Mouse (Mus musculus): Measurements from ENCODE around the gene Ppp1r12b. TPM values are rescaled to one million over a fixed set of nuclear protein-coding genes. Genes with fewer than 3 reads are reported as not detected.

The Ppp1r12b gene
- polyA plus RNA-seq, 1 experiment: 4.4 TPM

GRCm38 (mm10) chr1:134896008-134896407 lies 59.7 kb downstream of the Ppp1r12b start:
- Histone ChIP-seq H3K4me3 (no peak overlapping the region), H3K36me3 (ENCODE audit: control insufficient read depth, insufficient read depth) (peaks cover 6% of the 10 kb centered on the region), H3K79me2 (ENCODE audit: control insufficient read depth, insufficient read depth) (peaks cover 2% of the 10 kb centered on the region), H3ac (ENCODE audit: control insufficient read depth, insufficient read length) (no peak overlapping the region), H3K27me3 (ENCODE audit: control insufficient read depth, insufficient read depth, insufficient read length) (no peaks in the 10 kb centered on the region), H3K4me2 (ENCODE audit: low read depth) (no peak overlapping the region)
- TF ChIP-seq CEBPB (IDR thresholded peaks at IDR 0.05; ENCODE audit: insufficient read depth, poor library complexity, severe bottlenecking) (no peak), USF1 (IDR thresholded peaks at IDR 0.05; ENCODE audit: low read depth) (no peak), MAX (IDR thresholded peaks at IDR 0.05; ENCODE audit: low read depth) (no peak), TCF12 (IDR thresholded peaks at IDR 0.05; ENCODE audit: insufficient read depth, poor library complexity, severe bottlenecking) (no peak), POLR2AphosphoS2 (IDR thresholded peaks at IDR 0.05; ENCODE audit: insufficient read length, low read depth) (no peak), REST (IDR thresholded peaks at IDR 0.05; ENCODE audit: insufficient read depth, insufficient read length) (no peak), MYOD1 (IDR thresholded peaks at IDR 0.05; ENCODE audit: control insufficient read depth in 1 of 3, insufficient read length in 2 of 3, low read depth in 2 of 3) (no peak), E2F4 (IDR thresholded peaks at IDR 0.05; ENCODE audit: insufficient read depth) (no peak), POLR2A (IDR thresholded peaks at IDR 0.05; ENCODE audit: insufficient read length, low read depth) (no peak), MYOG (IDR thresholded peaks at IDR 0.05; ENCODE audit: control insufficient read depth in 1 of 3, insufficient read depth in 1 of 3, insufficient read length in 2 of 3, low read depth in 2 of 3) (no peak), TCF3 (IDR thresholded peaks at IDR 0.05; ENCODE audit: insufficient read length, low read depth) (no peak), SRF (IDR thresholded peaks at IDR 0.05; ENCODE audit: control insufficient read depth, insufficient read length, low read depth) (no peak)

GRCm38 (mm10) chr1:134894803-134895202 lies 60.9 kb downstream of the Ppp1r12b start:
- peaks cover 6% of the 10 kb centered on the region for H3K36me3 ChIP-seq (ENCODE audit: control insufficient read depth, insufficient read depth)
- no peak overlapping the region for H3K4me3 ChIP-seq
- H3ac ChIP-seq (ENCODE audit: control insufficient read depth, insufficient read length): no peak overlapping the region
- no peaks in the 10 kb centered on the region for H3K79me2 ChIP-seq (ENCODE audit: control insufficient read depth, insufficient read depth)
- H3K27me3 ChIP-seq (ENCODE audit: control insufficient read depth, insufficient read depth, insufficient read length): no peaks in the 10 kb centered on the region
- H3K4me2 ChIP-seq (ENCODE audit: low read depth): no peak overlapping the region
- TF ChIP-seq POLR2AphosphoS2 (IDR thresholded peaks at IDR 0.05; ENCODE audit: insufficient read length, low read depth): no peak
- no peak for TF ChIP-seq MAX (IDR thresholded peaks at IDR 0.05; ENCODE audit: low read depth)
- no peak for TF ChIP-seq E2F4 (IDR thresholded peaks at IDR 0.05; ENCODE audit: insufficient read depth)

- H3K36me3 ChIP-seq (ENCODE audit: control insufficient read depth, insufficient read depth): peaks cover 6% of the 10 kb centered on the region
Measured at GRCm38 (mm10) chr1:134891916-134892315, 63.8 kb downstream of the Ppp1r12b start.

GRCm38 (mm10) chr1:134889629-134890028 lies 66.1 kb downstream of the Ppp1r12b start:
- no peak overlapping the region for H3K4me3 ChIP-seq
- H3K4me2 ChIP-seq (ENCODE audit: low read depth): no peak overlapping the region
- no peak overlapping the region for H3ac ChIP-seq (ENCODE audit: control insufficient read depth, insufficient read length)
- no peaks in the 10 kb centered on the region for H3K79me2 ChIP-seq (ENCODE audit: control insufficient read depth, insufficient read depth)
- no peaks in the 10 kb centered on the region for H3K27me3 ChIP-seq (ENCODE audit: control insufficient read depth, insufficient read depth, insufficient read length)
- peaks cover 17% of the 10 kb centered on the region for H3K36me3 ChIP-seq (ENCODE audit: control insufficient read depth, insufficient read depth)
- TF ChIP-seq POLR2A (IDR thresholded peaks at IDR 0.05; ENCODE audit: insufficient read length, low read depth) (no peak), MYOD1 (IDR thresholded peaks at IDR 0.05; ENCODE audit: control insufficient read depth in 1 of 3, insufficient read length in 2 of 3, low read depth in 2 of 3) (no peak), TCF12 (IDR thresholded peaks at IDR 0.05; ENCODE audit: insufficient read depth, poor library complexity, severe bottlenecking) (no peak), CEBPB (IDR thresholded peaks at IDR 0.05; ENCODE audit: insufficient read depth, poor library complexity, severe bottlenecking) (no peak), MAX (IDR thresholded peaks at IDR 0.05; ENCODE audit: low read depth) (no peak)

More at GRCm38 (mm10) chr1:134891916-134892315, 63.8 kb downstream of the Ppp1r12b start:
- no peaks in the 10 kb centered on the region for H3K79me2 ChIP-seq (ENCODE audit: control insufficient read depth, insufficient read depth)
- H3ac ChIP-seq (ENCODE audit: control insufficient read depth, insufficient read length): no peak overlapping the region
- no peak overlapping the region for H3K4me2 ChIP-seq (ENCODE audit: low read depth)
- no peak overlapping the region for H3K4me3 ChIP-seq
- no peaks in the 10 kb centered on the region for H3K27me3 ChIP-seq (ENCODE audit: control insufficient read depth, insufficient read depth, insufficient read length)
- TF ChIP-seq E2F4 (IDR thresholded peaks at IDR 0.05; ENCODE audit: insufficient read depth): no peak
- no peak for TF ChIP-seq MYOG (IDR thresholded peaks at IDR 0.05; ENCODE audit: control insufficient read depth in 1 of 3, insufficient read depth in 1 of 3, insufficient read length in 2 of 3, low read depth in 2 of 3)
- no peak for TF ChIP-seq CEBPB (IDR thresholded peaks at IDR 0.05; ENCODE audit: insufficient read depth, poor library complexity, severe bottlenecking)
- no peak for TF ChIP-seq REST (IDR thresholded peaks at IDR 0.05; ENCODE audit: insufficient read depth, insufficient read length)
- no peak for TF ChIP-seq SRF (IDR thresholded peaks at IDR 0.05; ENCODE audit: control insufficient read depth, insufficient read length, low read depth)
- no peak for TF ChIP-seq MYOD1 (IDR thresholded peaks at IDR 0.05; ENCODE audit: control insufficient read depth in 1 of 3, insufficient read length in 2 of 3, low read depth in 2 of 3)
- no peak for TF ChIP-seq USF1 (IDR thresholded peaks at IDR 0.05; ENCODE audit: low read depth)
- no peak for TF ChIP-seq TCF12 (IDR thresholded peaks at IDR 0.05; ENCODE audit: insufficient read depth, poor library complexity, severe bottlenecking)
- TF ChIP-seq POLR2AphosphoS2 (IDR thresholded peaks at IDR 0.05; ENCODE audit: insufficient read length, low read depth): no peak
- no peak for TF ChIP-seq TCF3 (IDR thresholded peaks at IDR 0.05; ENCODE audit: insufficient read length, low read depth)
- no peak for TF ChIP-seq POLR2A (IDR thresholded peaks at IDR 0.05; ENCODE audit: insufficient read length, low read depth)

GRCm38 (mm10) chr1:134875800-134876199 lies 79.9 kb downstream of the Ppp1r12b start:
- Histone ChIP-seq H3K36me3 (ENCODE audit: control insufficient read depth, insufficient read depth) (peaks cover 26% of the 10 kb centered on the region), H3ac (ENCODE audit: control insufficient read depth, insufficient read length) (no peak overlapping the region), H3K79me2 (ENCODE audit: control insufficient read depth, insufficient read depth) (no peaks in the 10 kb centered on the region), H3K27me3 (ENCODE audit: control insufficient read depth, insufficient read depth, insufficient read length) (no peaks in the 10 kb centered on the region), H3K4me2 (ENCODE audit: low read depth) (no peak overlapping the region), H3K4me3 (no peak overlapping the region)
- no peak for TF ChIP-seq E2F4 (IDR thresholded peaks at IDR 0.05; ENCODE audit: insufficient read depth)
- TF ChIP-seq MYOD1 (IDR thresholded peaks at IDR 0.05; ENCODE audit: control insufficient read depth in 1 of 3, insufficient read length in 2 of 3, low read depth in 2 of 3): no peak
- TF ChIP-seq POLR2A (IDR thresholded peaks at IDR 0.05; ENCODE audit: insufficient read length, low read depth): no peak
- TF ChIP-seq MAX (IDR thresholded peaks at IDR 0.05; ENCODE audit: low read depth): no peak
- TF ChIP-seq USF1 (IDR thresholded peaks at IDR 0.05; ENCODE audit: low read depth): no peak
- TF ChIP-seq MYOG (IDR thresholded peaks at IDR 0.05; ENCODE audit: control insufficient read depth in 1 of 3, insufficient read depth in 1 of 3, insufficient read length in 2 of 3, low read depth in 2 of 3): no peak
- TF ChIP-seq REST (IDR thresholded peaks at IDR 0.05; ENCODE audit: insufficient read depth, insufficient read length): no peak
- no peak for TF ChIP-seq CEBPB (IDR thresholded peaks at IDR 0.05; ENCODE audit: insufficient read depth, poor library complexity, severe bottlenecking)
- no peak for TF ChIP-seq POLR2AphosphoS2 (IDR thresholded peaks at IDR 0.05; ENCODE audit: insufficient read length, low read depth)
- TF ChIP-seq TCF3 (IDR thresholded peaks at IDR 0.05; ENCODE audit: insufficient read length, low read depth): no peak
- TF ChIP-seq SRF (IDR thresholded peaks at IDR 0.05; ENCODE audit: control insufficient read depth, insufficient read length, low read depth): no peak
- TF ChIP-seq TCF12 (IDR thresholded peaks at IDR 0.05; ENCODE audit: insufficient read depth, poor library complexity, severe bottlenecking): no peak
